Mouse (Mus musculus) cerebellum, postnatal 25 days (tissue): ENCODE results near the gene Ppp1ca.

ENCODE experiments used
- DNase-seq, 2 experiments: peaks; one replicate each; pipeline ENCODE4 v3.0.0; 2021; ENCODE audit warnings: mixed read lengths in 2 of 2

Gene Ppp1ca

DNA sequence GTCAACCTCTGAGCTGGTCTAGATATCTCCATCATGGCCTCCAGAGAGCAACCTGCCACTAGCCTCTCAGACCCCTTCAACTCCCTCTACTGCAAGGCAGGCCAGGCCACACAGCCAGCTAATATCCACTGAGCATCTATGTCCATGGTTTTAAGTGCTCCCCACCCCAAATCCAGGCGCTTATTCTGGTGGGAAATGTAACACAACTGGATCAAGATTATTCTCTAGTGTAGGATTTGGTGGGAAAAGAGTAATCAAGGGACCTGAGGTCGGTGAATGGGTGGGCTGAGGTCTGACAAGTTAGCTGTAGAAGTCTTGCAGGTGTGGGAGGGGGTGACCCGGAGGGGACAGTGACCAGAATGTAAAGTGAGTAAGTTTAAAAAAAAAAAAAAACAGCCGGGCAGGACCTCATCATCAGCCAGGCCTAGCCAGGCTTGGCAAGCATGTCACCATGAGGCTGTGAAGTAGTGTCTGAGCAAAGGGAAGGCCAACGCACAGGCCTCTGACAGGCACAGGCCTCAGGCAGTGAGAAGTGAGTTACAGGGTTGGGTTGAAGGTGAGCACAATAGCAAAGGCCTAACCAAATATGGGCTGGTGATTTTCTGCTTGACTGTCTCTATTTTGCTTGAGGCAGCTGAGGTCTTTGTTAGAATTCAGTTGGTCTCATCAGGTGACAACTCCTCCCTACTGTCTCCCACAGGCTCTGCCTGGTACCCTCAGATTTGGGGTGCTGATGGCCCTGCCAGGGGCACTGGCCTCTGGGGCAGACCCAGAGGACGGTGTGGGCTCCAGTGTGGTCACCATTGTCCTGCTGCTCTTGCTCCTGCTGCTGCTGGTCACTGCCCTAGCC lies 36.4 kb upstream of the Ppp1ca start:
- DNase-seq, result no peak

- DNase-seq, result peak in 1 of 2 experiments; percentile 50
Measured at GRCm38 (mm10) chr19:4156073-4156579, 35.7 kb upstream of the Ppp1ca start.

GRCm38 (mm10) chr19:4156771-4157170 lies 35.1 kb upstream of the Ppp1ca start:
- DNase-seq, result no peak

DNA sequence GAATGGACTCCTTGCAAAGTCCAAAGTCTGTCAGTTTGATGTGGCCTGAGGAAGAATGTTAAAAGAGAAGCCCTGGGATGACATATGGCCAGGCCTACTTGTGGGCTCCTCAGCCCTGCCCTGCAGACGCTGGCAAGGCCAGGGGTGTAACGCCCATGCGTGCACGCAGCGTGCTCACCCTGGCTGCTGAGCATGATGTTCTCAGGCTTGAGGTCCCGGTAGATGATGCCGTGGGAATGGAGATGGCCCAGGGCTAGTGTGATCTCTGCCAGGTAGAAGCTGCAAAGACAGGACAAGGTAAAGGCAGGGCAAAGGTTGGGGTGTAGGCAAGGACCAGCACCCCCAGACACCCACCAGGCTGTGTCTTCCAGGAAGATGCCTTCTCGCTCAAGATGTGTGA lies 32.8 kb upstream of the Ppp1ca start:
- no peak for DNase-seq

DNA sequence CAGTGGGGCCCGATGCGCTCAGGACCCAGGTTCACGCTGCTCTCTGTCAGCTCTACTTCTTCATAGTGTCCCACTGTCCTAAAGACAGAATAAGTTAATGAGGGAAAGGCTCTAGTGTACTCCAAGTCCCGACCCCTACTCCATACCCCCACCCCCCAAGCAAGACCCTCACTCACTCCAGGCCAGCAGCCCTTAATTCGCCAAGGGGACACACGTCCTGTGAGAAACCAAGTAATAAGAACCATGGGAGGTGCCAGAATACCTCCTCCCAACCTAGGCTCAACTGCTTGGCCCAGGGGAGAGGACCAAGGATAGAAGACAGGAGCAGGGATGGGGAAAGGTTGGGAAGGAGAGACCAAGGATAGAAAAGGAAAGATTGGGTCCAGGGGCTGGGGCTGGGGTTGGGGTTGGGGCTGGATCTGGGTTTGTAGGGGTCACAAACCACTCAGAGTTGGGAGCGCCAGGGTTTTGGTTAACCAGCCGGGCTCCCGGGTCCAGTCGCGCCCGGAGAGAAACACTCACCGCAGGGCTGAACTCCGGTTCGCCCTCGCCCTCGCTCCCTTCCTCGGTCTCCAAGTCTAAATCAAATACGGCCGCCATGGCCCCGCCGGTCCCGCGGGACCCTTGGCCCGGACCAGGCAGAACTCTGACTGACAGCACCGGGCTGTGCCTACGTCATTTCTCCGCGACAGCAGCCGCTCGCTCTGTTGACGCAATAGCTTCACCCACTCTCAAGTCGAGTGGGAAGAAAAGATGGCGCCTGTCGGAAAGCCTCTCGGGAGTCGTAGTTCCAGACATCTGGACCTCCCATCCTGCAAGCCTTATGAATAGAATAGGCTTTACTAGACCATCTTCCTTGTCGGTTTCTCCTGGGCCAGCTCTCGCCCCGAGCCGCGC lies 29.0 kb upstream of the Ppp1ca start, which contains the start of gene Rps6kb2:
Gene Rps6kb2 (minus strand): TSS at position 709 of the 897 bp plus-strand sequence.
- DNase-seq, result peak; percentile 98

GRCm38 (mm10) chr19:4163543-4163887 lies 28.4 kb upstream of the Ppp1ca start:
- DNase-seq, result no peak

GRCm38 (mm10) chr19:4164100-4164499 lies 27.8 kb upstream of the Ppp1ca start:
- DNase-seq, result no peak

GRCm38 (mm10) chr19:4164721-4165120 lies 27.1 kb upstream of the Ppp1ca start:
- no peak for DNase-seq

GRCm38 (mm10) chr19:4166678-4167476 lies 25.0 kb upstream of the Ppp1ca start:
- peak in 1 of 2 experiments; percentile 33 for DNase-seq

DNA sequence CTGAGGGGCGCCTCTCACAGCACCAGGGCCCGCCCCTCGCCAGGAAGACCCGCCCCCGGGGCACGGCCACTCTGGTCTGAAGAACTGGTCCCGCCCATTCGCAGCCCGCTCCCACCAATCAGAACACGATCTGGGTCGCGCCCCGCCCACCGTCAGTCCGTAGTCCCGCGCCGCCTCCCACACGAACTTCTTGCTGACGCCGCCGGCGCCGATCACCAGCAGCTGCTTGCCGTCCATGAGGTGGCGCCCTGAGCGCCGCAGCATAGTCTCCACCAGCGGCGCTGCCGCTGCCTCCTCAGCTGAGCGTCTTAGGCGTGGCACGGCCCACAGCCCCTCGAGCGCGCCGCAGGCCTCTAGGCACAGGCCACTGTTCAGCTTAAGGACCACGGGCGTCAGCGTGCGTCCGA lies 22.5 kb upstream of the Ppp1ca start:
- DNase-seq, result peak; percentile 100

DNA sequence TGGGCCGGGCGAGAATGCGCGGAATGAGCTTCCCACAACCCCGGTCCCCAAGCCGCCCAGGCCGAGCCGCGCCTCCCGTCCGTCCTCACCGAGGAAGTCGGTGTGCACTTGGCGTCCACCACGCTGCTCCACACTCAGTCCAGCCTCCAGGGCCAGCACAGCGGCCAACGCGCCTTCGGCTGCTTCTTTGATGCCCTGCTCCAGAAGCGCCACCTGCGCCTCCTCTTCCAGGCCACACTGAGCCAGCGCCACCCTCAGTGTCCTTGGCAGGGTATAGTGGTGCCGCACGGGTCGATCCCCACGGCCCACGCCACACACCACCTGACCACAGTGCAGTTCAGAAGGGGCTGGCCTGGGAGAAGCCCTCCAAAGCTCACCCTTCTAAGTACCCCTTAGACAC lies 22.1 kb upstream of the Ppp1ca start:
- peak in 1 of 2 experiments; percentile 76 for DNase-seq

- DNase-seq, result no peak
Measured at GRCm38 (mm10) chr19:4170723-4171392, 21.0 kb upstream of the Ppp1ca start.

DNA sequence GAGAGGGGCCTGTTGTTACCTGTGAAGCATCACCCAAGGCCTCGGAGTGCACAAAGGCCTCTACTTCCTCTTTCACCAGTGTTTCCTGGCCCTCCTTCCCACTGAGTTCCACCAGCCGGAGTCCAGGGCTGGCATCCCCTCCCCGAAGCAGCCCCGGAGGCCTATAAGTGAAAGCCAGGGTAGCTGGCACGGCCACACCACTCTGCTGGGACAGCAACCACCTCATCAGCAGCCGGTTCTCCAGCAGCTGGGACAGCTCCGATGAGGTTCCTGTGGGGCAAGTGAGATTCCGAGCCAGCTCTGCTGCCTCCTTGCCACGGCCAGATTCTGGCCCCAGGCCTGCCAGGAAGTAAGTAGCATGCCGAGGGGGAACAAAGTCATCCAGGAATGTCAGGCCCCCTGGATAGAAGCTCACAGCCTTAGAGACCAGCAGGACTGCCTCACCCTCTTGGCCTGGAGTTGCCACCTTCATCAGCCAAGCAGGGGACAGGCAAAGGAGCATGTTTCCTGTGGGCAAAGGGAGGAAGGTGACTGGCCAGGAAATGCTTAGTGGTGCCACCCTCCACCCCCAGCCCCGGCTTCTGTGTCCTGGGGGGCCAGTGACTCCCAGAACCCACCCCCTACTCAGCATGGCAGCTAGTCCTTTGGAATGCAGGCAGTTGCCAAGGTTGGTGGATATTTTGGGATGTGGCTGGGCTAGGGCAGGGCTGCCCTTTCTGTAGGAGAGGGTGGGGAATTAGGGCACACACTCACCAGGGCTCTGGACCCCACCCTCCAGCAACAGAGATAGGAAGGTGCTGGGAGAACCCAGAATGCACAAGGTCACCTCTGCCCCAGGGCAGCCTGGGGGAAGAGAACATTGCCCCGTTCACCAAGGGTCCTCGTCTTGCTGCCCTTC lies 20.2 kb upstream of the Ppp1ca start:
- peak in 1 of 2 experiments; percentile 36 for DNase-seq

- DNase-seq, result no peak
Measured at GRCm38 (mm10) chr19:4172925-4173324, 18.9 kb upstream of the Ppp1ca start.

DNA sequence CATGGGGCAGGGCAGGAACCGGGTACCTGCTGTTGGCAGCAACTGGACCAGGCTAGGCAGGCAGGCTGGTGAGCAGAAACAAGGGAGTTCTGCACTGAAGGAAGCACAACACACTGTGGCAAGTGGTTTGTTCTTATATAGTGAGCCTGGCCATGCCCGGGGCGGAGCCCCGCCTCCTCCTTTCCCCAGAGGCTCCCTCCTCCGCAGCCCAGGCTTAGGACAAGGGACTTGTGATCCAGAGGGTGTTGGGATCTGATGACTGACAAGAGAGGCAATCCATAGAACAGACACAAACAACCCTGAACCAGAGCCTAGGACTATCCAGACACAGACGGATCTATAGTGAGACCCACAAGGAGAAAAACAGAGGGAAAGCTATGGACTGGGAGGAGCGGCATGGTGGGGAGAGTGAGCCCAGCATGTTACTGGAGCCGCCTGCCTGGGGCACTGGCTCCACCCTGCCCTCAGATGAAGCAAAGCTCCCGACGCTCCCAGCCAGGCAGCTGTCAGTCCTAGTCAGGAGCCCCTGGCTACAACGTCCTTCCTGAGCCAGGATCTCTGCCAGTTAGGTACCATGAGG lies 16.4 kb upstream of the Ppp1ca start, which contains the start of gene Carns1:
Gene Carns1 (minus strand): TSS at position 112 of the 580 bp plus-strand sequence.
- DNase-seq, result peak in 1 of 2 experiments; percentile 39

DNA sequence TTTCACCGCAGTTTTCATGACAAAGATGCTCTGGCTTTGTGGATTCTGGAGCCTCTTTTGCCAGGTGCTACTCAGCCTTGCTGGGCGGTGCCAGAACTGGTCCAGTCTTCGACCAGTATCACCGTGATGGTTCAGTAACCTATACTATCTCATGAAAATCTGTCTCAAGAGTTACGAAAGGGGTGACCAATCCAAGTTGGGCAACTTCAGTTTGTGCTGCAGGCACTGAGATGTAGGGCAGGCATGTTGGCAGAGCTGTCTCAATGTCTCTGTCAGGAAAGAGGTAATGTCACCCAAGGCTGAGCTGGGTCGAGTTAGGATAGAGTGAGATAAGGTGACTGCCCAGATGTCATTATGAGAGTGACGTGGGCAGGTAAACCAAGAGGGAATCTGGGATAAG lies 11.5 kb upstream of the Ppp1ca start:
- no peak for DNase-seq

DNA sequence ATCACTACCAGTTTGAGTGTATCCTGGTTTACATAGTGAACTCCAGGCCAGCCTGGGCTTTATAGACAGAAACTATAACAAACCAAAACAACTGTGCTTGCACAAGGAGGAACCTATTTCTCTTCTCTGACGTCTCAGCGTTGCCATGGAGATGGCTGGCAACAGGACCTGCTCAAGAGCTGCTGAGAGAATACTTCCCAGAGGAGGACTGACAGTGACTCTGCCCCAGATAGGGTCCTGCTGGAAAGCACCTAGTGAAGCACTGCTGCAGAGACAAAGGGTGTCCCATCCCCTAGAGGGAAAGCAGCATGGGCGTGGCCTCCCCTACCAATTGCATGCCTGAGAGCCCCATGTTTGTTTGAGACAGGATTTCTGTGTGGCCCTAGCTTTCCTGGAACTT lies 10.0 kb upstream of the Ppp1ca start:
- no peak for DNase-seq

DNA sequence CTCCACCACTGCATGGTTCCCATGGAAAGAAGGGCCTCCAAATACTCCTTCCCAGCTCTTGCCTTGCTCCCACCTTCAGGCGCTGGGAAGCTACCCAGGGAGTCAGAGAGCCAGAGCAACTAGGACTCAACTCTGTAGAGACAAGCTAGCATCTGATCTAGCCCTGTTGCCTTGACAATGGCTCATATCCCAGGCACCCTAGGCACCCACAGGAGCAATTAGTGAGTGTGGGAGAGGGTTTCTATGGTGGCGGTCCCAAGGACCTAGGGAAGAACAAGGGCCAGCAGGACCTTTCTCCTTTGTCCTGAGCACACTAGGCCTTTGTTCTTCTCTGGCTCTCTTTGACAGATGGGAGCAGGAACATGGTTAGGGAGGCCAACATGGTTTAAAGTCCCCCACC lies 8.2 kb upstream of the Ppp1ca start:
- DNase-seq, result no peak

DNA sequence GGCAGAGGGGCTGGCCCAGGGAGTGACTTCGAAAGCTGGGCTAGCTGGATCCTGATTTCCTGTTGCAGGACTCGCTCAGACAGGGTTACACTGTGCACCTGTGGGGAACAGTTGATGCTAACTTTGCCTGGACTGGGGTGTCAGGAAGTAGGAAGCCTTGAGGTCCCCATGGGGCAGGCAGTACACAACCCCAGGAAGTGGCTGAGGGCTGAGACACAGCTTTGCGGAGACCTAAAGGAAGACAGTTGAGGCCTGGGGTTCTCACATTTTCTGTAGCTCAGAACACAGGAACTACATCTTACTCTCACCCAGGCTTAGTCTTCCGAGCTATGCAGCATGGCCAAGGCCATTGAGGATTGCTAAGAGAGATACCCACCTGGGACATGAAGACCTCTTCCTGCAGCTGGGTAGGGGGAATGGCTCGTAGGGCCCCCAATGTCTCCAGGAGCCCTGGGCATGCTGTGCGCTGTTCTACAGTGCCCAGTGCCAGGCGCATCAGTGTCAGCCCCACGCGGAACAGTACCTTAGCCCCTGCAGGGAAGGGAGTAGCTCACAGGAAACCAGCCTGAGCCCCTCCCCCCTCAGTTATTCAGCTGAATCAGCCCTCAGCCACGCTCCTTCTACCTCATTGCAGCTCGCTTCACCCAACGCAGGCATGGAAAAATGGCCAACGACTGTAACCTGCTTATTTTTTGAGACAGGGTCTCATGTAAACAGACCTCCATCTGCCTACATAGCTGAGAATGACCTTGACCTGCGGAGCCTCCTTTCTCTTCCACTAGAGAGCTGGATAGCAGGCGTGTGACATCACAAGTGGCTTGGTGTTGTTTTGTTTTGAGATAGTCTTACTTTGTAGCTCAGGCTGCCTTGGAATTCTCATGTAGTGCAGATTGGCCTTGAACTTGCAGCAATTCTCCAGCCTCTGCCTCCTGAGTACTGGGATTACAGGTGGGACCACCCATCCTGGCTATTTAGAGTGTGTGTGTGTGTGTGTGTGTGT lies 6.6 kb upstream of the Ppp1ca start:
- no peak for DNase-seq
